Mouse (Mus musculus) ES-CJ7 (cell line): ENCODE measurements at regions not wholly inside any gene's neighbourhood (a gene's known extent, or its start where the extent isn't known, plus 50 kb on each side); places are given as distances from the start of the nearest gene placed in this dataset.
A peak's percentile ranks its signal among the peaks of the same experiment; 100 is the strongest.

Experiments
- DNase-seq: peaks from one replicate; pipeline ENCODE4 v3.0.0; 2011; ENCODE audit warnings: low read depth, low spot score

- DNase-seq, result no peak
Observed at GRCm38 (mm10) chr7:70834787-70835461, 468.4 kb upstream of the Nr2f2 start.

GRCm38 (mm10) chr7:70828486-70829195 is 462.1 kb upstream of the Nr2f2 start:
- DNase-seq, result no peak

- DNase-seq, result no peak
Observed at GRCm38 (mm10) chr7:70826074-70826473, 459.5 kb upstream of the Nr2f2 start.

GRCm38 (mm10) chr7:70823020-70823419 is 456.5 kb upstream of the Nr2f2 start:
- no peak for DNase-seq

GRCm38 (mm10) chr7:70822310-70822821 is 455.8 kb upstream of the Nr2f2 start:
- DNase-seq, result no peak

- no peak for DNase-seq
Observed at GRCm38 (mm10) chr7:70821861-70822260, 455.3 kb upstream of the Nr2f2 start.

- DNase-seq, result no peak
Observed at GRCm38 (mm10) chr7:70817347-70817913, 450.9 kb upstream of the Nr2f2 start.

- no peak for DNase-seq
Observed at GRCm38 (mm10) chr7:70814391-70814790, 447.9 kb upstream of the Nr2f2 start.

GRCm38 (mm10) chr7:70813101-70813500 is 446.6 kb upstream of the Nr2f2 start:
- DNase-seq, result no peak

- no peak for DNase-seq
Observed at GRCm38 (mm10) chr7:70810411-70811090, 444.0 kb upstream of the Nr2f2 start.

- no peak for DNase-seq
Observed at GRCm38 (mm10) chr7:70804281-70804680, 437.7 kb upstream of the Nr2f2 start.

- no peak for DNase-seq
Observed at GRCm38 (mm10) chr7:70799976-70800375, 433.4 kb upstream of the Nr2f2 start.

GRCm38 (mm10) chr7:70799031-70799766 is 432.7 kb upstream of the Nr2f2 start:
- no peak for DNase-seq

GRCm38 (mm10) chr7:70796038-70796760 is 429.7 kb upstream of the Nr2f2 start:
- DNase-seq, result no peak

GRCm38 (mm10) chr7:70788902-70789796 is 422.6 kb upstream of the Nr2f2 start:
- peak; percentile 96 for DNase-seq

GRCm38 (mm10) chr7:70787966-70788365 is 421.4 kb upstream of the Nr2f2 start:
- DNase-seq, result no peak

GRCm38 (mm10) chr7:70780742-70781332 is 414.3 kb upstream of the Nr2f2 start:
- DNase-seq, result no peak

- DNase-seq, result peak; percentile 67
Observed at GRCm38 (mm10) chr7:70777763-70778162, 411.2 kb upstream of the Nr2f2 start.

GRCm38 (mm10) chr7:70769655-70770054 is 403.1 kb upstream of the Nr2f2 start:
- DNase-seq, result no peak
